In the genomic region with DNA sequence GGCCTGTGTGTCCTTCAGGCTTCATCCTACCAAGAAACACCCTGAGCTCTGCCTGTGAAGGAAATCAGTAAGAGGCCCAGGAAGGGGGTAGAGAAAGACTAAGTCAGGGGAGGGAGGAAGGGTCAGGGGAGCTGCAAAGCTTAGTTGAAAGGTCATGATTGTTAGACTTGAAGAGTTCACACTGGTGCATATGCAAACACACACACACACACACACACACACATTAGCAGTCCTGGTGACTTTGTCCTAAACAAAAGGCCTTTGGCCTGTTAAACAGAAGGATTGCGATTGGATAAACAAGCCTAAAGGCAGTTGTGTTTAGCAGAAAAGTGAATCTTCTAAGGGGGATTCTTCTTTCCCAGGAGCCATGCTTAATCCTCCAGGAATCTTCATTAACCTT, we compare ENCODE assay signal across 15 mouse cellular contexts. TPM values are rescaled to one million over a fixed set of nuclear protein-coding genes. Genes with fewer than 3 reads are reported as not detected.
"Had no signal": no experiment of that assay in that cellular context is flagged by ENCODE, and none has a peak within 500 bp of the region (broad histone marks: within the 10 kb centered on the region; RNA-seq: fewer than 3 reads in every experiment).

No protein-coding gene starts in this region.

- H3K27ac ChIP-seq: kidney, postnatal 0 days; limb, embryonic 12.5 days; liver, embryonic 13.5 days; midbrain, embryonic 12.5 days; neural tube, embryonic 15.5 days; stomach, postnatal 0 days had no signal

- H3K4me3 ChIP-seq: limb, embryonic 12.5 days; liver, embryonic 13.5 days; midbrain, embryonic 12.5 days; myocyte; neural tube, embryonic 15.5 days had no signal

- DNase-seq: kidney, adult 8-10 months; kidney, postnatal 36 days; layer of hippocampus, adult 9-11 months; layer of hippocampus, postnatal 36 days; liver, embryonic 13.5 days; lung, embryonic 14.5 days; lung, postnatal 10 days; lung, postnatal 4 days; thymus, postnatal 4 days had no signal

- H3K36me3 ChIP-seq: limb, embryonic 12.5 days; liver, embryonic 13.5 days; midbrain, embryonic 12.5 days; neural tube, embryonic 15.5 days had no signal

- H3K9ac ChIP-seq: limb, embryonic 12.5 days; liver, embryonic 13.5 days; lung, embryonic 14.5 days; midbrain, embryonic 12.5 days; neural tube, embryonic 15.5 days had no signal

- H3K27me3 ChIP-seq: limb, embryonic 12.5 days; liver, embryonic 13.5 days had no signal

- H3K9me3 ChIP-seq: limb, embryonic 12.5 days; liver, embryonic 13.5 days; midbrain, embryonic 12.5 days; neural tube, embryonic 15.5 days had no signal

- H3K4me1 ChIP-seq: midbrain, embryonic 12.5 days; neural tube, embryonic 15.5 days had no signal

- H3K4me2 ChIP-seq: limb, embryonic 12.5 days; liver, embryonic 13.5 days; lung, embryonic 14.5 days; midbrain, embryonic 12.5 days; neural tube, embryonic 15.5 days had no signal

RNA-seq across cellular contexts. Expression of gene Slit3, which starts 7.7 kb away (rescaled TPM):
- polyA plus RNA-seq: myocyte had no signal
